Mouse (Mus musculus) thymus, postnatal 4 days (tissue): Measurements from ENCODE around the gene Tysnd1.

Source experiments
- DNase-seq: peaks from one replicate; pipeline ENCODE4 v3.0.0; 2021

Tysnd1 gene

GRCm38 (mm10) chr10:61741306-61741705, 46.0 kb downstream of the Tysnd1 start:
- DNase-seq, result no peak

- no peak for DNase-seq
Measured at GRCm38 (mm10) chr10:61741873-61742272, 46.6 kb downstream of the Tysnd1 start.

GRCm38 (mm10) chr10:61742336-61742735, 47.0 kb downstream of the Tysnd1 start:
- DNase-seq, result no peak

GRCm38 (mm10) chr10:61745133-61745532, 49.8 kb downstream of the Tysnd1 start:
- peak; percentile 66 for DNase-seq

- DNase-seq, result no peak
Measured at GRCm38 (mm10) chr10:61747302-61747701, 52.0 kb downstream of the Tysnd1 start.

- no peak for DNase-seq
Measured at GRCm38 (mm10) chr10:61750014-61750413, 54.7 kb downstream of the Tysnd1 start.

GRCm38 (mm10) chr10:61751534-61752219, 56.4 kb downstream of the Tysnd1 start:
- no peak for DNase-seq
